Mouse (Mus musculus) adrenal gland, postnatal 4 days (tissue): ENCODE data around the gene Coro1b. TPM values are rescaled to one million over a fixed set of nuclear protein-coding genes. Genes with fewer than 3 reads are reported as not detected.

Experiments used
- DNase-seq, 2 experiments: peaks; one replicate each; pipeline ENCODE4 v3.0.0; 2021 to 2022; ENCODE audit warnings: low spot score in 2 of 2, mixed read lengths in 2 of 2
- total RNA-seq, 2 experiments: library from RNA; stranded (reverse); gene quantifications; 2 replicates each; pipeline ENCODE4 v1.2.3; 2021

Coro1b gene
- total RNA-seq, 2 experiments from 2014 or later = 192 to 203 TPM

DNA sequence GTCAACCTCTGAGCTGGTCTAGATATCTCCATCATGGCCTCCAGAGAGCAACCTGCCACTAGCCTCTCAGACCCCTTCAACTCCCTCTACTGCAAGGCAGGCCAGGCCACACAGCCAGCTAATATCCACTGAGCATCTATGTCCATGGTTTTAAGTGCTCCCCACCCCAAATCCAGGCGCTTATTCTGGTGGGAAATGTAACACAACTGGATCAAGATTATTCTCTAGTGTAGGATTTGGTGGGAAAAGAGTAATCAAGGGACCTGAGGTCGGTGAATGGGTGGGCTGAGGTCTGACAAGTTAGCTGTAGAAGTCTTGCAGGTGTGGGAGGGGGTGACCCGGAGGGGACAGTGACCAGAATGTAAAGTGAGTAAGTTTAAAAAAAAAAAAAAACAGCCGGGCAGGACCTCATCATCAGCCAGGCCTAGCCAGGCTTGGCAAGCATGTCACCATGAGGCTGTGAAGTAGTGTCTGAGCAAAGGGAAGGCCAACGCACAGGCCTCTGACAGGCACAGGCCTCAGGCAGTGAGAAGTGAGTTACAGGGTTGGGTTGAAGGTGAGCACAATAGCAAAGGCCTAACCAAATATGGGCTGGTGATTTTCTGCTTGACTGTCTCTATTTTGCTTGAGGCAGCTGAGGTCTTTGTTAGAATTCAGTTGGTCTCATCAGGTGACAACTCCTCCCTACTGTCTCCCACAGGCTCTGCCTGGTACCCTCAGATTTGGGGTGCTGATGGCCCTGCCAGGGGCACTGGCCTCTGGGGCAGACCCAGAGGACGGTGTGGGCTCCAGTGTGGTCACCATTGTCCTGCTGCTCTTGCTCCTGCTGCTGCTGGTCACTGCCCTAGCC lies 7.0 kb downstream of the Coro1b start:
- DNase-seq = no peak

DNA sequence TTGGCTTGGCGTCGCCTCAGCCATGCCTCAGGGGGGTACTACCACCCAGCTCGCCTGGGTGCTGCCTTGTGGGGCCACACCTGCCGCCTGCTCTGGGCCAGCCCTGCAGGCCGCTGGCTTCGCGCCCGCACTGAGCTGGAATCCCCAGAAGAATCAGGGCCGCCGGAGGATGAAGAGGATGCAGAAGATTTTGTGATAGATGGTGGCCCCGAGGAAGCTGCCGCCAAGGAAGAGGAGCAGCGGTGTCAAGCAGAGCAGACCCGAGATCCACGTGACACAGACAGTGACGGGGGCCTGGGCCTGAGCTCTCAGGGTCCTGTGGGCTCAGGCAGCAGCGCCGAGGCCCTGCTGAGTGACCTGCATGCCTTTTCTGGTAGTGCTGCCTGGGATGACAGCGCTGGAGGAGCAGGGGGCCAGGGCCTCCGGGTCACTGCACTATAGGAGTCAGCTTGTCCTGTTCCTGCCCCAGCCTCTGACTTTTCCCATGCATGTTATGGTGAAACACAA lies 7.7 kb downstream of the Coro1b start:
- no peak for DNase-seq

DNA sequence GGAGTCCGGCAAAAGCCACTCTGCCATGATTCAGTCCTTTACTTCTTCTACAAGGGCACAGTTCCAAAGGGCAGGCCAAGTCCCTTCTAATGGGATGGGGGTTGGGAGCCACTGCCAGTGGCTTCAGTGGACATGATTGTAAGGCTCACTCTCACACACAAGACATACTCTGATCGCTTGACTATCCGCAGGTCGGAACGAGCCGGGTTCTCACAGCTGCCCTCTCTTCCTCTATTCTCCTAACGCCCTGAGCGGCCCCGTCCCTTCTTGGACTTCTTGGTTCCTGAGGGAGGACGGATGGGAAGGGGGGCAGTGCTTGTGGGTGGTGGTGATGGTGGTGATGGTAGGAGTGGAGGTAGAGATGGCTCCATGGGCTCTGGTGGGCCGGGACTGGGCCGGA lies 8.4 kb downstream of the Coro1b start:
- DNase-seq = no peak

DNA sequence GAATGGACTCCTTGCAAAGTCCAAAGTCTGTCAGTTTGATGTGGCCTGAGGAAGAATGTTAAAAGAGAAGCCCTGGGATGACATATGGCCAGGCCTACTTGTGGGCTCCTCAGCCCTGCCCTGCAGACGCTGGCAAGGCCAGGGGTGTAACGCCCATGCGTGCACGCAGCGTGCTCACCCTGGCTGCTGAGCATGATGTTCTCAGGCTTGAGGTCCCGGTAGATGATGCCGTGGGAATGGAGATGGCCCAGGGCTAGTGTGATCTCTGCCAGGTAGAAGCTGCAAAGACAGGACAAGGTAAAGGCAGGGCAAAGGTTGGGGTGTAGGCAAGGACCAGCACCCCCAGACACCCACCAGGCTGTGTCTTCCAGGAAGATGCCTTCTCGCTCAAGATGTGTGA lies 10.6 kb downstream of the Coro1b start:
- no peak for DNase-seq

DNA sequence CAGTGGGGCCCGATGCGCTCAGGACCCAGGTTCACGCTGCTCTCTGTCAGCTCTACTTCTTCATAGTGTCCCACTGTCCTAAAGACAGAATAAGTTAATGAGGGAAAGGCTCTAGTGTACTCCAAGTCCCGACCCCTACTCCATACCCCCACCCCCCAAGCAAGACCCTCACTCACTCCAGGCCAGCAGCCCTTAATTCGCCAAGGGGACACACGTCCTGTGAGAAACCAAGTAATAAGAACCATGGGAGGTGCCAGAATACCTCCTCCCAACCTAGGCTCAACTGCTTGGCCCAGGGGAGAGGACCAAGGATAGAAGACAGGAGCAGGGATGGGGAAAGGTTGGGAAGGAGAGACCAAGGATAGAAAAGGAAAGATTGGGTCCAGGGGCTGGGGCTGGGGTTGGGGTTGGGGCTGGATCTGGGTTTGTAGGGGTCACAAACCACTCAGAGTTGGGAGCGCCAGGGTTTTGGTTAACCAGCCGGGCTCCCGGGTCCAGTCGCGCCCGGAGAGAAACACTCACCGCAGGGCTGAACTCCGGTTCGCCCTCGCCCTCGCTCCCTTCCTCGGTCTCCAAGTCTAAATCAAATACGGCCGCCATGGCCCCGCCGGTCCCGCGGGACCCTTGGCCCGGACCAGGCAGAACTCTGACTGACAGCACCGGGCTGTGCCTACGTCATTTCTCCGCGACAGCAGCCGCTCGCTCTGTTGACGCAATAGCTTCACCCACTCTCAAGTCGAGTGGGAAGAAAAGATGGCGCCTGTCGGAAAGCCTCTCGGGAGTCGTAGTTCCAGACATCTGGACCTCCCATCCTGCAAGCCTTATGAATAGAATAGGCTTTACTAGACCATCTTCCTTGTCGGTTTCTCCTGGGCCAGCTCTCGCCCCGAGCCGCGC lies 14.5 kb downstream of the Coro1b start, which contains the start of gene Rps6kb2:
Gene Rps6kb2, minus strand, starts transcription at position 709 of the 897 bp plus-strand sequence.
- DNase-seq = peak; percentile 87 to 90

DNA sequence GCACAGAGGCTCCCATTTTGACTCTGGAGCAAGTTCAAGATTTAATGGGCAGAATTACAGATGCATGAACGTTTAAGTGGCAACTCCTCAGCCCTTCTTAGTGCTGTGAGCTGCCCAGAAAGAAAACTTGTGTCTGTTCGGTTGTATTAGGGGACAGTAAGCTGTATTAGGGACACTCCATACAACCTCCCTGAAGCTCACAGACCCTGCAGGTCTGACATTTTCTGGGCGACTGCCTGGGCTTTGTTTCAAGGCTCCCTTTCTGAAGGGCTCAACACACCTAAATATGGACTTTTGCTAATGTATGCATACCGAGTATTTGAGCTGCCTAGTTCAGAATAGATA lies 15.1 kb downstream of the Coro1b start:
- no peak for DNase-seq

DNA sequence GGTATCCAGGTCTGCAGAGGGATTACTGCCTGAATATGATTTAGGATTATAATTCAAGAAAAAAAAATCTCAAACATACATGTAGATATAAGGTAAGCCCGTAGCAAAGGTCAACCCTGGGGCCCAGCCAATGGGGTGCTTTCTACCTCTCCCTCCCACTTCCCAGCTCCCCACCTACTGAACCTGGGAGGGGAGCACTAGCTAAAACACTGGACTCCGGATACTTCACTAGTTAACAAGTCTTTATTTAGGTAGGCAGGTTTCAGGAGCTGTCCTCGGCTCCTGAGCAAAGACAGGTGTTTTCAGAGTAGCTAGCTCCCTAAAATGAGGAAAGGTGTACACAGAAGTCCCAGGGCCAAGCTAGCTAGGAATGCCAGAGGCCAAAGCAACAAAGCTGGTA lies 15.7 kb downstream of the Coro1b start:
- DNase-seq = no peak

DNA sequence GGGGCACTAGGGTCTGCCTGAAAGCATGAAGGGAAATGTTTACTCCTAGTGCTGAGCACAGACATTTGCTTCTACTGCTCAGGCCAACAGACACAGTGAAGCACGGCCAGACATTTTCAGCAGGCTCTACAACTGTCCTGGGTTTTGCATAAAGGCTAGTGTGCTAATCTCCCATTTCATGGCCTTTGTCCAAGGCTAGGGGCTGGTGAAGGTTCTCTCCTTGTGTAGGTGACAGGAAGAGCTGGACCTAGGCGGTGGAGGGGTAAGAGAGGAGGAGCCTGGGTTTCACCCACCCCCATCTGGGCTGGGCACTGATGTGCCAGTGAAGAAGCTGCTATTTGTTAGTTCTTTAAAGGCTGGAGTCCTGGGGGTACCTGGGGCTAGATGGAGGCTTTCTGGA lies 16.3 kb downstream of the Coro1b start:
- DNase-seq = no peak

DNA sequence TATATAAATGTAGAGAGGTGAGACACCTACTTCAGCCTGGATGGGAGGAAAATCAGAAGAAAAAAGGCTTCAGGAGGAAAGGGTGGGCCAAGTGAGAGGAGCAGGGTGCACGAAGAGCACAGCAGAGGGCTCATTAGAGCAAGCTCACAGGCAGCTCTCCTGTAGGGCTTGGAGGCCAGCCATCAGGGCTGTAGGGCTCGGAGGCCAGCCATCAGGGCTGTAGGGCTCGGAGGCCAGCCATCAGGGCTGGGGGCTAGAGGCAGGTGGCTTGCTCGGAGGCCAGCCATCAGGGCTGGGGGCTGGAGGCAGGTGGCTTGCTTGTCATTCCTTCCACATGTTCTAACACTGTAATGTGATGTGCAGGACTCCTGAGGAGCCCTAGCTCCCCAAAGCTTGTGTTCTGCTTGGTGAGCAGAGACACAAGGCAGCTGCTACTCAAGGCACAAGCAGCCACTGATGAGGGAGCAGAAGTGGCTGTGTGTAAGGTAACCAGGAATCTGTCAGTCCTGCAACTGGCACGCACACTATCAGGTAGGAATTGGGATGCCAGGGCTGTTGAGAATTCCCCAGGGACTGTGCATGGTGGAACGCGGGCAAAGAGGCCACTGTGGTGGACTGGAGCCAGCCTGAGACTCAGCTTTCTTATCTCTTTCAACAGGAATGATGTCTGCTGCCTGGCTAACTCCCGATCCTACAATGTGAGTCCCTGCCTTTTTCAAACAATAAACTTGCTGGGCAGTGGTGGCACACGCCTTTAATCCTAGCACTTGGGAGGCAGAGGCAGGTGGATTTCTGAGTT lies 18.5 kb downstream of the Coro1b start:
- DNase-seq = no peak

DNA sequence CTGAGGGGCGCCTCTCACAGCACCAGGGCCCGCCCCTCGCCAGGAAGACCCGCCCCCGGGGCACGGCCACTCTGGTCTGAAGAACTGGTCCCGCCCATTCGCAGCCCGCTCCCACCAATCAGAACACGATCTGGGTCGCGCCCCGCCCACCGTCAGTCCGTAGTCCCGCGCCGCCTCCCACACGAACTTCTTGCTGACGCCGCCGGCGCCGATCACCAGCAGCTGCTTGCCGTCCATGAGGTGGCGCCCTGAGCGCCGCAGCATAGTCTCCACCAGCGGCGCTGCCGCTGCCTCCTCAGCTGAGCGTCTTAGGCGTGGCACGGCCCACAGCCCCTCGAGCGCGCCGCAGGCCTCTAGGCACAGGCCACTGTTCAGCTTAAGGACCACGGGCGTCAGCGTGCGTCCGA lies 21.0 kb downstream of the Coro1b start:
- peak; percentile 99 for DNase-seq

DNA sequence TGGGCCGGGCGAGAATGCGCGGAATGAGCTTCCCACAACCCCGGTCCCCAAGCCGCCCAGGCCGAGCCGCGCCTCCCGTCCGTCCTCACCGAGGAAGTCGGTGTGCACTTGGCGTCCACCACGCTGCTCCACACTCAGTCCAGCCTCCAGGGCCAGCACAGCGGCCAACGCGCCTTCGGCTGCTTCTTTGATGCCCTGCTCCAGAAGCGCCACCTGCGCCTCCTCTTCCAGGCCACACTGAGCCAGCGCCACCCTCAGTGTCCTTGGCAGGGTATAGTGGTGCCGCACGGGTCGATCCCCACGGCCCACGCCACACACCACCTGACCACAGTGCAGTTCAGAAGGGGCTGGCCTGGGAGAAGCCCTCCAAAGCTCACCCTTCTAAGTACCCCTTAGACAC lies 21.4 kb downstream of the Coro1b start:
- no peak for DNase-seq

DNA sequence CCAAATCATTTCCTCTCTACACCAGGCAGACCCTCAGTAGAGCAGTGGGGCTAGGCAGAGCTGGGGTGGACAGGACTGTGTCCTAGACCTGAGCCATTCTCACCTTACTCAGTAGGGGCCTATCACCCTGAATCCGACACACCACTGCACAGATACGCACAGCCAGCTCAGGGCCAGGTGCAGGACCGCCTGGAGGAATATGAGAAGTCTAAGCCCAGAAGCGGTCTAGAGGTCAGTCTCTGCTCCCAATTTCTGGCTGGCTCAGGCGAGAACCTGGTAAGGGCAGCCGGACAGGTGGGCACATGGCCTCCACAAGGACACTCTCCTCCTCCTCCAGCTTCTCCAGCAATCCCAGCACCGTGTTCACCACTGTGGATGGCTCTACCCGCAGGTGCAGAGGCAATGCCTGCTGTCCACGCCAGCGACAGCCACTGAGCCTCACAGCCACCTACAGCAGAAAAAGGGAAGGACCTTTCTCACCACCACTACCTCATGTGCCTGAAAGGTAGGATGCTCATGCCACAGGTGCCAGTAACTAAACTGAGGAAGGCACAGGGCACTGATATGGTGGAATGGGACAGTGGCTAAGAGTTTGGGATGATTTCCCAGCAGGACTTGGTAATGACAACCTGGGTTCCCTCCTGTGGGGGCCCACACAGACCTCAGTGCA lies 22.4 kb downstream of the Coro1b start:
- no peak for DNase-seq

DNA sequence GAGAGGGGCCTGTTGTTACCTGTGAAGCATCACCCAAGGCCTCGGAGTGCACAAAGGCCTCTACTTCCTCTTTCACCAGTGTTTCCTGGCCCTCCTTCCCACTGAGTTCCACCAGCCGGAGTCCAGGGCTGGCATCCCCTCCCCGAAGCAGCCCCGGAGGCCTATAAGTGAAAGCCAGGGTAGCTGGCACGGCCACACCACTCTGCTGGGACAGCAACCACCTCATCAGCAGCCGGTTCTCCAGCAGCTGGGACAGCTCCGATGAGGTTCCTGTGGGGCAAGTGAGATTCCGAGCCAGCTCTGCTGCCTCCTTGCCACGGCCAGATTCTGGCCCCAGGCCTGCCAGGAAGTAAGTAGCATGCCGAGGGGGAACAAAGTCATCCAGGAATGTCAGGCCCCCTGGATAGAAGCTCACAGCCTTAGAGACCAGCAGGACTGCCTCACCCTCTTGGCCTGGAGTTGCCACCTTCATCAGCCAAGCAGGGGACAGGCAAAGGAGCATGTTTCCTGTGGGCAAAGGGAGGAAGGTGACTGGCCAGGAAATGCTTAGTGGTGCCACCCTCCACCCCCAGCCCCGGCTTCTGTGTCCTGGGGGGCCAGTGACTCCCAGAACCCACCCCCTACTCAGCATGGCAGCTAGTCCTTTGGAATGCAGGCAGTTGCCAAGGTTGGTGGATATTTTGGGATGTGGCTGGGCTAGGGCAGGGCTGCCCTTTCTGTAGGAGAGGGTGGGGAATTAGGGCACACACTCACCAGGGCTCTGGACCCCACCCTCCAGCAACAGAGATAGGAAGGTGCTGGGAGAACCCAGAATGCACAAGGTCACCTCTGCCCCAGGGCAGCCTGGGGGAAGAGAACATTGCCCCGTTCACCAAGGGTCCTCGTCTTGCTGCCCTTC lies 23.2 kb downstream of the Coro1b start:
- DNase-seq = no peak

DNA sequence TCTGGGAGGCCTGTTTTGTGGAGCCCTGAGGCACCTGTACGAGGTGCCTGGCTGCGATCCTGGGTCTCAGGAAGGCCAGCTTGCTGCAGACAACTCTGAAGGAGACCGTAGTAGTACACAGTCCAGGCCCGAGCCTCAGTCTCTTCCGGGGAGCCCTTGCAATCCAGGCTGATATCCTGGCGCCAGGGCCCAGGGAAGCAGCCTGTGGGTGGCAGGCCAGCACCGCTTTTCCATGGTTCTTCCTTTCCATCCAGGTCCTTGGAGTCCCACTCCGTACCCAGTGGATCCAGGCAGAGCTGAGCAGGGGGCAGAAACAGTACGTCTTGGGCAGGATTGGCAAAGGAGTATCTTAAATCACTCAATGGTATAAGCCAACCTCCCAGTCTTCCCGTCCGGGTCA lies 24.5 kb downstream of the Coro1b start:
- no peak for DNase-seq

DNA sequence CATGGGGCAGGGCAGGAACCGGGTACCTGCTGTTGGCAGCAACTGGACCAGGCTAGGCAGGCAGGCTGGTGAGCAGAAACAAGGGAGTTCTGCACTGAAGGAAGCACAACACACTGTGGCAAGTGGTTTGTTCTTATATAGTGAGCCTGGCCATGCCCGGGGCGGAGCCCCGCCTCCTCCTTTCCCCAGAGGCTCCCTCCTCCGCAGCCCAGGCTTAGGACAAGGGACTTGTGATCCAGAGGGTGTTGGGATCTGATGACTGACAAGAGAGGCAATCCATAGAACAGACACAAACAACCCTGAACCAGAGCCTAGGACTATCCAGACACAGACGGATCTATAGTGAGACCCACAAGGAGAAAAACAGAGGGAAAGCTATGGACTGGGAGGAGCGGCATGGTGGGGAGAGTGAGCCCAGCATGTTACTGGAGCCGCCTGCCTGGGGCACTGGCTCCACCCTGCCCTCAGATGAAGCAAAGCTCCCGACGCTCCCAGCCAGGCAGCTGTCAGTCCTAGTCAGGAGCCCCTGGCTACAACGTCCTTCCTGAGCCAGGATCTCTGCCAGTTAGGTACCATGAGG lies 27.0 kb downstream of the Coro1b start, which contains the start of gene Carns1:
Gene Carns1, minus strand, starts transcription at position 112 of the 580 bp plus-strand sequence.
- DNase-seq = no peak

DNA sequence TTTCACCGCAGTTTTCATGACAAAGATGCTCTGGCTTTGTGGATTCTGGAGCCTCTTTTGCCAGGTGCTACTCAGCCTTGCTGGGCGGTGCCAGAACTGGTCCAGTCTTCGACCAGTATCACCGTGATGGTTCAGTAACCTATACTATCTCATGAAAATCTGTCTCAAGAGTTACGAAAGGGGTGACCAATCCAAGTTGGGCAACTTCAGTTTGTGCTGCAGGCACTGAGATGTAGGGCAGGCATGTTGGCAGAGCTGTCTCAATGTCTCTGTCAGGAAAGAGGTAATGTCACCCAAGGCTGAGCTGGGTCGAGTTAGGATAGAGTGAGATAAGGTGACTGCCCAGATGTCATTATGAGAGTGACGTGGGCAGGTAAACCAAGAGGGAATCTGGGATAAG lies 32.0 kb downstream of the Coro1b start:
- no peak for DNase-seq

DNA sequence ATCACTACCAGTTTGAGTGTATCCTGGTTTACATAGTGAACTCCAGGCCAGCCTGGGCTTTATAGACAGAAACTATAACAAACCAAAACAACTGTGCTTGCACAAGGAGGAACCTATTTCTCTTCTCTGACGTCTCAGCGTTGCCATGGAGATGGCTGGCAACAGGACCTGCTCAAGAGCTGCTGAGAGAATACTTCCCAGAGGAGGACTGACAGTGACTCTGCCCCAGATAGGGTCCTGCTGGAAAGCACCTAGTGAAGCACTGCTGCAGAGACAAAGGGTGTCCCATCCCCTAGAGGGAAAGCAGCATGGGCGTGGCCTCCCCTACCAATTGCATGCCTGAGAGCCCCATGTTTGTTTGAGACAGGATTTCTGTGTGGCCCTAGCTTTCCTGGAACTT lies 33.5 kb downstream of the Coro1b start:
- DNase-seq = no peak

DNA sequence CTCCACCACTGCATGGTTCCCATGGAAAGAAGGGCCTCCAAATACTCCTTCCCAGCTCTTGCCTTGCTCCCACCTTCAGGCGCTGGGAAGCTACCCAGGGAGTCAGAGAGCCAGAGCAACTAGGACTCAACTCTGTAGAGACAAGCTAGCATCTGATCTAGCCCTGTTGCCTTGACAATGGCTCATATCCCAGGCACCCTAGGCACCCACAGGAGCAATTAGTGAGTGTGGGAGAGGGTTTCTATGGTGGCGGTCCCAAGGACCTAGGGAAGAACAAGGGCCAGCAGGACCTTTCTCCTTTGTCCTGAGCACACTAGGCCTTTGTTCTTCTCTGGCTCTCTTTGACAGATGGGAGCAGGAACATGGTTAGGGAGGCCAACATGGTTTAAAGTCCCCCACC lies 35.3 kb downstream of the Coro1b start:
- DNase-seq = no peak
